In the genomic region with DNA sequence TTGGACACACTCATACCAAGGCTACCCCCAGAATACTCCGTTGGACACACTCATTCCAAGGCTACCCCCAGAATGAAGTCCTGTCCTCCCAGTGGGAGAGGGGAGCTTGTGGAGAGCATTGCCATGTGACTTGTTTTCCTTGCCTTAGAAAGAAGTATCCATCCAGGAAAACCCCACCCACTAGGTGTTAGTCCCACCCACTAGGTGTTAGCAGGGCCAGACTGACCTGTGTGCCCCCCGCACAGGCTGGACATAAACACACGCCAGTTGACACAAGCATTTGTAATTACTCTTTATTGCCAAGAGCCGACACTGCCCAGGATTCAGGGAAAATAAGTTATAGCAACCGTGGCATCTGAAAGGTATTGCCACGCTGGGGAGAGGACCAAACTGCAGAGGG, we compare ENCODE assay signal across 13 mouse cellular contexts. TPM values are rescaled to one million over a fixed set of nuclear protein-coding genes. Genes with fewer than 3 reads are reported as not detected.
DNase-seq lines count a peak whose midpoint lies in the region; ATAC-seq and TF ChIP-seq lines count a peak whose summit lies in the region.
"Had no signal": no experiment of that assay in that cellular context is flagged by ENCODE, and none has a peak within 500 bp of the region (broad histone marks: within the 10 kb centered on the region; RNA-seq: fewer than 3 reads in every experiment).

No protein-coding gene starts in this region.

- WGBS in forebrain, embryonic 14.5 days = 91% methylated on average over 6 of the region's 6 CpGs
- WGBS in forebrain, embryonic 16.5 days = 87% methylated on average over 6 of the region's 6 CpGs
- 80% methylated on average over 6 of the region's 6 CpGs for WGBS in liver, embryonic 13.5 days (ENCODE audit: insufficient replicate concordance)
- WGBS in liver, embryonic 11.5 days = 83% methylated on average over 6 of the region's 6 CpGs
- WGBS in forebrain, postnatal 0 days = 82% methylated on average over 6 of the region's 6 CpGs
- 93% methylated on average over 6 of the region's 6 CpGs for WGBS in midbrain, embryonic 14.5 days

- no peak for ATAC-seq in forebrain, embryonic 14.5 days
- ATAC-seq in forebrain, embryonic 16.5 days = no peak
- no peak for ATAC-seq in liver, embryonic 13.5 days (ENCODE audit: low read depth)
- no peak for ATAC-seq in liver, embryonic 11.5 days (replicated peaks; ENCODE audit: low FRiP score)
- ATAC-seq in forebrain, postnatal 0 days = no peak
- no peak for ATAC-seq in midbrain, embryonic 14.5 days (ENCODE audit: low FRiP score, low TSS enrichment)

- H3K4me1 ChIP-seq in forebrain, embryonic 14.5 days (ENCODE audit: control insufficient read depth, insufficient read depth, low read length) = peaks cover 7% of the 10 kb centered on the region
- H3K4me1 ChIP-seq in forebrain, embryonic 16.5 days (replicated peaks; ENCODE audit: control insufficient read depth, insufficient read depth, low read length) = peaks cover 8% of the 10 kb centered on the region
- peaks cover 15% of the 10 kb centered on the region for H3K4me1 ChIP-seq in liver, embryonic 13.5 days (replicated peaks)
- H3K4me1 ChIP-seq in liver, embryonic 11.5 days (replicated peaks; ENCODE audit: control insufficient read depth, insufficient read depth, low read length) = peaks cover 4% of the 10 kb centered on the region; the same call in 1 of the 2 replicates
- peaks cover 7% of the 10 kb centered on the region; the same call in 1 of the 2 replicates for H3K4me1 ChIP-seq in forebrain, postnatal 0 days (ENCODE audit: insufficient read depth)
- 0 out of 2 replicates have a peak, but pooled peaks cover 6% of the 10 kb centered on the region for H3K4me1 ChIP-seq in midbrain, embryonic 14.5 days (ENCODE audit: control insufficient read depth, insufficient read depth, low read length)

- no peaks in the 10 kb centered on the region for H3K27me3 ChIP-seq in forebrain, embryonic 14.5 days (replicated peaks; ENCODE audit: control insufficient read depth, insufficient read depth, low read length)
- no peaks in the 10 kb centered on the region for H3K27me3 ChIP-seq in forebrain, embryonic 16.5 days (replicated peaks; ENCODE audit: control insufficient read depth, insufficient read depth, low read length)
- no peaks in the 10 kb centered on the region for H3K27me3 ChIP-seq in liver, embryonic 13.5 days
- H3K27me3 ChIP-seq in liver, embryonic 11.5 days (replicated peaks; ENCODE audit: control insufficient read depth, insufficient read depth, low read length) = no peaks in the 10 kb centered on the region
- H3K27me3 ChIP-seq in forebrain, postnatal 0 days (ENCODE audit: insufficient read depth, low read length) = no peaks in the 10 kb centered on the region
- no peaks in the 10 kb centered on the region for H3K27me3 ChIP-seq in midbrain, embryonic 14.5 days (ENCODE audit: control insufficient read depth, insufficient read depth, low read length)
- H3K27me3 ChIP-seq: midbrain, embryonic 12.5 days had no signal

- no peak overlapping the region for H3K4me2 ChIP-seq in forebrain, embryonic 14.5 days (ENCODE audit: low read length)
- no peak overlapping the region for H3K4me2 ChIP-seq in forebrain, embryonic 16.5 days (ENCODE audit: low read length)
- peak overlapping the region; percentile 88 for H3K4me2 ChIP-seq in liver, embryonic 13.5 days
- H3K4me2 ChIP-seq in liver, embryonic 11.5 days = no peak overlapping the region; the same call in 1 of the 2 replicates
- peak overlapping the region; percentile 65; the same call in 1 of the 2 replicates for H3K4me2 ChIP-seq in forebrain, postnatal 0 days (ENCODE audit: low read depth)
- H3K4me2 ChIP-seq in midbrain, embryonic 14.5 days (ENCODE audit: low read length) = peak overlapping the region; percentile 83

- no peak overlapping the region for H3K4me3 ChIP-seq in forebrain, embryonic 14.5 days (ENCODE audit: low read depth, low read length)
- no peak overlapping the region for H3K4me3 ChIP-seq in forebrain, embryonic 16.5 days (replicated peaks; ENCODE audit: low read length)
- no peak overlapping the region for H3K4me3 ChIP-seq in liver, embryonic 13.5 days (replicated peaks)
- H3K4me3 ChIP-seq in liver, embryonic 11.5 days (ENCODE audit: low read depth, low read length) = no peak overlapping the region; the same call in 1 of the 2 replicates
- H3K4me3 ChIP-seq in forebrain, postnatal 0 days (ENCODE audit: low read depth, low read length) = no peak overlapping the region
- no peak overlapping the region for H3K4me3 ChIP-seq in midbrain, embryonic 14.5 days (replicated peaks; ENCODE audit: low read depth, low read length)

- H3K36me3 ChIP-seq in forebrain, embryonic 14.5 days (ENCODE audit: control insufficient read depth, insufficient read depth, low read length) = peaks cover 13% of the 10 kb centered on the region
- H3K36me3 ChIP-seq in forebrain, embryonic 16.5 days (ENCODE audit: control insufficient read depth, insufficient read depth) = no peaks in the 10 kb centered on the region
- H3K36me3 ChIP-seq in liver, embryonic 13.5 days = 0 out of 2 replicates have a peak, but pooled peaks cover 5% of the 10 kb centered on the region
- peaks cover 2% of the 10 kb centered on the region for H3K36me3 ChIP-seq in liver, embryonic 11.5 days (ENCODE audit: control insufficient read depth, insufficient read depth, low read length)
- peaks cover 5% of the 10 kb centered on the region; the same call in 1 of the 2 replicates for H3K36me3 ChIP-seq in forebrain, postnatal 0 days (ENCODE audit: insufficient read depth)
- 0 out of 2 replicates have a peak, but pooled peaks cover 5% of the 10 kb centered on the region for H3K36me3 ChIP-seq in midbrain, embryonic 14.5 days (ENCODE audit: control insufficient read depth, insufficient read depth, low read length)

- TF ChIP-seq CTCF in forebrain, postnatal 0 days (IDR thresholded peaks at IDR 0.05; ENCODE audit: low read depth) = no peak

- H3K27ac ChIP-seq in forebrain, embryonic 14.5 days (ENCODE audit: low read depth, low read length) = no peak overlapping the region
- H3K27ac ChIP-seq in forebrain, embryonic 16.5 days (ENCODE audit: low read length) = no peak overlapping the region
- H3K27ac ChIP-seq in liver, embryonic 13.5 days = no peak overlapping the region
- no peak overlapping the region for H3K27ac ChIP-seq in liver, embryonic 11.5 days (ENCODE audit: low read depth, low read length)
- no peak overlapping the region for H3K27ac ChIP-seq in forebrain, postnatal 0 days (ENCODE audit: low read depth, low read length)
- H3K27ac ChIP-seq in midbrain, embryonic 14.5 days (replicated peaks; ENCODE audit: low read depth, low read length) = no peak overlapping the region
- H3K27ac ChIP-seq: liver, embryonic 14.5 days; midbrain, embryonic 12.5 days had no signal

- no peak for DNase-seq in forebrain, embryonic 14.5 days (ENCODE audit: low spot score)
- DNase-seq in liver, embryonic 13.5 days = no peak
- DNase-seq in liver, embryonic 11.5 days (ENCODE audit: low spot score) = no peak
- no peak for DNase-seq in forebrain, postnatal 0 days
- DNase-seq in midbrain, embryonic 14.5 days = no peak
- no peak for DNase-seq in urinary bladder, postnatal 25 days (ENCODE audit: low spot score)
- no peak for DNase-seq in thymus, postnatal 25 days
- DNase-seq: adrenal gland, postnatal 14 days; cerebellum, adult 2 months had no signal

- no peaks in the 10 kb centered on the region for H3K9me3 ChIP-seq in forebrain, embryonic 14.5 days (replicated peaks; ENCODE audit: control insufficient read depth, low read length)
- H3K9me3 ChIP-seq in forebrain, embryonic 16.5 days (ENCODE audit: control insufficient read depth, low read length) = no peaks in the 10 kb centered on the region
- no peaks in the 10 kb centered on the region for H3K9me3 ChIP-seq in liver, embryonic 13.5 days (replicated peaks)
- no peaks in the 10 kb centered on the region for H3K9me3 ChIP-seq in liver, embryonic 11.5 days (ENCODE audit: control insufficient read depth, low read length)
- H3K9me3 ChIP-seq in forebrain, postnatal 0 days (ENCODE audit: low read length) = no peaks in the 10 kb centered on the region
- H3K9me3 ChIP-seq in midbrain, embryonic 14.5 days (ENCODE audit: control insufficient read depth, low read length) = no peaks in the 10 kb centered on the region
- H3K9me3 ChIP-seq: midbrain, embryonic 12.5 days had no signal

- 0 out of 2 replicates have a peak overlapping the region, but pooled peaks have one; percentile 71 for H3K9ac ChIP-seq in forebrain, embryonic 14.5 days (ENCODE audit: low read length)
- no peak overlapping the region for H3K9ac ChIP-seq in forebrain, embryonic 16.5 days (replicated peaks; ENCODE audit: low read depth, low read length)
- H3K9ac ChIP-seq in liver, embryonic 13.5 days = no peak overlapping the region
- no peak overlapping the region for H3K9ac ChIP-seq in liver, embryonic 11.5 days (ENCODE audit: low read depth, low read length)
- no peak overlapping the region for H3K9ac ChIP-seq in forebrain, postnatal 0 days
- H3K9ac ChIP-seq in midbrain, embryonic 14.5 days (replicated peaks; ENCODE audit: low read length) = no peak overlapping the region

RNA-seq across cellular contexts. Expression of a gene that starts 1.4 kb away (rescaled TPM):
- polyA plus RNA-seq in forebrain, embryonic 14.5 days (2014; fragmentation: Nextera tagmentation; extraction: Ambion mirVana) = 279 and 290 TPM in 2 replicates
- polyA plus RNA-seq in forebrain, embryonic 16.5 days (2015; fragmentation: Nextera tagmentation; extraction: Ambion mirVana) = 243 and 253 TPM in 2 replicates
- polyA plus RNA-seq in liver, embryonic 13.5 days (2015; fragmentation: Nextera tagmentation; extraction: Ambion mirVana) = 66.8 and 72.0 TPM in 2 replicates
- polyA plus RNA-seq in liver, embryonic 11.5 days (2014; fragmentation: Nextera tagmentation; extraction: Ambion mirVana) = 99.4 and 100 TPM in 2 replicates
- total RNA-seq in forebrain, postnatal 0 days (2014; rRNA removed) = 73.1 and 105 TPM in 2 replicates
- 272 and 326 TPM in 2 replicates for polyA plus RNA-seq in forebrain, postnatal 0 days (2015; fragmentation: Nextera tagmentation; extraction: Ambion mirVana)
- polyA plus RNA-seq in midbrain, embryonic 14.5 days (2014; fragmentation: Nextera tagmentation; extraction: Ambion mirVana) = 225 and 280 TPM in 2 replicates

RNA-seq across cellular contexts. Expression of a gene that starts 8.8 kb away (rescaled TPM):
- 0.38 and 0.41 TPM in 2 replicates for polyA plus RNA-seq in forebrain, embryonic 14.5 days (2014; fragmentation: Nextera tagmentation; extraction: Ambion mirVana)
- 0.51 and 0.70 TPM in 2 replicates for polyA plus RNA-seq in forebrain, embryonic 16.5 days (2015; fragmentation: Nextera tagmentation; extraction: Ambion mirVana)
- polyA plus RNA-seq in liver, embryonic 13.5 days (2015; fragmentation: Nextera tagmentation; extraction: Ambion mirVana) = 17.4 and 20.5 TPM in 2 replicates
- polyA plus RNA-seq in liver, embryonic 11.5 days (2014; fragmentation: Nextera tagmentation; extraction: Ambion mirVana) = 33.2 and 34.1 TPM in 2 replicates
- 1.2 and 2.1 TPM in 2 replicates for total RNA-seq in forebrain, postnatal 0 days (2014; rRNA removed)
- 0.88 and 1.3 TPM in 2 replicates for polyA plus RNA-seq in forebrain, postnatal 0 days (2015; fragmentation: Nextera tagmentation; extraction: Ambion mirVana)
- 0.58 and 0.67 TPM in 2 replicates for polyA plus RNA-seq in midbrain, embryonic 14.5 days (2014; fragmentation: Nextera tagmentation; extraction: Ambion mirVana)
- polyA plus RNA-seq: C2C12 had no signal

RNA-seq across cellular contexts. Expression of a gene that starts 25.2 kb away (rescaled TPM):
- polyA plus RNA-seq in forebrain, embryonic 14.5 days (2014; fragmentation: Nextera tagmentation; extraction: Ambion mirVana) = 5.6 and 5.9 TPM in 2 replicates
- polyA plus RNA-seq in forebrain, embryonic 16.5 days (2015; fragmentation: Nextera tagmentation; extraction: Ambion mirVana) = 4.9 and 6.2 TPM in 2 replicates
- 2.2 and 2.6 TPM in 2 replicates for polyA plus RNA-seq in liver, embryonic 13.5 days (2015; fragmentation: Nextera tagmentation; extraction: Ambion mirVana)
- 12.4 and 13.5 TPM in 2 replicates for polyA plus RNA-seq in liver, embryonic 11.5 days (2014; fragmentation: Nextera tagmentation; extraction: Ambion mirVana)
- 3.8 and 4.9 TPM in 2 replicates for total RNA-seq in forebrain, postnatal 0 days (2014; rRNA removed)
- 2.4 and 3.7 TPM in 2 replicates for polyA plus RNA-seq in forebrain, postnatal 0 days (2015; fragmentation: Nextera tagmentation; extraction: Ambion mirVana)
- 6.0 and 7.6 TPM in 2 replicates for polyA plus RNA-seq in midbrain, embryonic 14.5 days (2014; fragmentation: Nextera tagmentation; extraction: Ambion mirVana)

RNA-seq across cellular contexts. Expression of a gene that starts 37.2 kb away (rescaled TPM):
- polyA plus RNA-seq in forebrain, embryonic 14.5 days (2014; fragmentation: Nextera tagmentation; extraction: Ambion mirVana) = 6.1 and 6.9 TPM in 2 replicates
- 7.4 and 9.4 TPM in 2 replicates for polyA plus RNA-seq in forebrain, embryonic 16.5 days (2015; fragmentation: Nextera tagmentation; extraction: Ambion mirVana)
- polyA plus RNA-seq in liver, embryonic 13.5 days (2015; fragmentation: Nextera tagmentation; extraction: Ambion mirVana) = 3.1 and 3.8 TPM in 2 replicates
- polyA plus RNA-seq in liver, embryonic 11.5 days (2014; fragmentation: Nextera tagmentation; extraction: Ambion mirVana) = 6.4 and 8.5 TPM in 2 replicates
- 10.9 and 11.0 TPM in 2 replicates for total RNA-seq in forebrain, postnatal 0 days (2014; rRNA removed)
- polyA plus RNA-seq in forebrain, postnatal 0 days (2015; fragmentation: Nextera tagmentation; extraction: Ambion mirVana) = 7.1 and 7.6 TPM in 2 replicates
- 6.4 and 6.9 TPM in 2 replicates for polyA plus RNA-seq in midbrain, embryonic 14.5 days (2014; fragmentation: Nextera tagmentation; extraction: Ambion mirVana)

RNA-seq across cellular contexts. Expression of a gene that starts 51.2 kb away (rescaled TPM):
- 0.32 and 0.36 TPM in 2 replicates for polyA plus RNA-seq in forebrain, embryonic 14.5 days (2014; fragmentation: Nextera tagmentation; extraction: Ambion mirVana)
- 0.21 and 0.86 TPM in 2 replicates for polyA plus RNA-seq in forebrain, embryonic 16.5 days (2015; fragmentation: Nextera tagmentation; extraction: Ambion mirVana)
- polyA plus RNA-seq in liver, embryonic 13.5 days (2015; fragmentation: Nextera tagmentation; extraction: Ambion mirVana) = not detected in 2 replicates
- 0.53 and 0.88 TPM in 2 replicates for polyA plus RNA-seq in liver, embryonic 11.5 days (2014; fragmentation: Nextera tagmentation; extraction: Ambion mirVana)
- total RNA-seq in forebrain, postnatal 0 days (2014; rRNA removed) = 1.0 and 1.8 TPM in 2 replicates
- polyA plus RNA-seq in forebrain, postnatal 0 days (2015; fragmentation: Nextera tagmentation; extraction: Ambion mirVana) = 1.7 and 3.5 TPM in 2 replicates
- polyA plus RNA-seq in midbrain, embryonic 14.5 days (2014; fragmentation: Nextera tagmentation; extraction: Ambion mirVana) = 0.62 and 1.1 TPM in 2 replicates
- polyA plus RNA-seq: liver, embryonic 14.5 days had no signal

Comparison
In these comparisons a context has a peak if more than half of its experiments do, and no peak if none do; other contexts are left out.
1. H3K4me2 ChIP-seq: peak in liver, embryonic 13.5 days (single experiment), forebrain, postnatal 0 days (single experiment) and midbrain, embryonic 14.5 days (single experiment); none in forebrain, embryonic 14.5 days (single experiment), forebrain, embryonic 16.5 days (single experiment) and liver, embryonic 11.5 days (single experiment).